Mouse (Mus musculus) midbrain, embryonic 11.5 days (tissue): ENCODE measurements around the gene Tcl1b1. TPM values are rescaled to one million over a fixed set of nuclear protein-coding genes. Genes with fewer than 3 reads are reported as not detected.
A peak's percentile ranks its signal among the peaks of the same experiment; 100 is the strongest.
"Not testable (repeated sequence)": the region's sequence is repeated elsewhere in the genome, so short reads cannot be mapped to it uniquely, and the experiment has no call there.

Experiments used
- ATAC-seq: fragments of 200-750 bp; cut with Nextera tagmentation; 2 replicates; pipeline ENCODE4 v1.8.0; 2017; ENCODE audit warnings: moderate TSS enrichment, moderate library complexity; ENCODE audit not compliant: low FRiP score
- DNase-seq: peaks from one replicate; pipeline ENCODE4 v3.0.0; 2015; ENCODE audit warnings: low spot score; ENCODE audit errors: missing footprints
- H3K27ac ChIP-seq: fragments of 300-500 bp; sonication (generic); 2 replicates; pipeline ENCODE4 v1.5.1; 2014; ENCODE audit warnings: low read depth, low read length
- H3K27me3 ChIP-seq: fragments of 300-500 bp; sonication (generic); 2 replicates; pipeline ENCODE4 v1.6.1; 2014; ENCODE audit warnings: mild to moderate bottlenecking, low read length, moderate library complexity, mixed read lengths; ENCODE audit not compliant: control insufficient read depth, insufficient read depth
- H3K36me3 ChIP-seq: fragments of 300-500 bp; sonication (generic); 2 replicates; pipeline ENCODE4 v1.6.1; 2014; ENCODE audit warnings: mild to moderate bottlenecking, low read length, moderate library complexity, mixed read lengths; ENCODE audit not compliant: control insufficient read depth, insufficient read depth
- H3K4me1 ChIP-seq: fragments of 300-500 bp; sonication (generic); 2 replicates; pipeline ENCODE4 v1.6.1; 2014; ENCODE audit warnings: low read length; ENCODE audit not compliant: control insufficient read depth, insufficient read depth
- H3K4me2 ChIP-seq: fragments of 300-500 bp; sonication (generic); 2 replicates; pipeline ENCODE4 v1.6.1; 2014; ENCODE audit warnings: mild to moderate bottlenecking, moderate library complexity
- H3K4me3 ChIP-seq: fragments of 300-500 bp; sonication (generic); 2 replicates; pipeline ENCODE4 v1.5.1; 2014; ENCODE audit warnings: low read depth, low read length
- H3K9ac ChIP-seq: fragments of 300-500 bp; sonication (generic); 2 replicates; pipeline ENCODE4 v1.6.1; 2014; ENCODE audit warnings: low read length
- H3K9me3 ChIP-seq: fragments of 300-500 bp; sonication (generic); 2 replicates; pipeline ENCODE4 v1.6.1; 2016; ENCODE audit warnings: low read length; ENCODE audit not compliant: control insufficient read depth
- WGBS: fragments of 180-500 bp; shearing (Covaris S2); extraction: QIAGEN DNeasy Blood & Tissue Kit; methylation state at CpG from one replicate; pipeline ENCODE4 v1.1.7; 2014; 5-methylcytosine and 5-hydroxymethylcytosine counted together
- polyA plus RNA-seq: library from polyadenylated mRNA; unstranded; fragments of >200 nt; fragmentation: Nextera tagmentation; extraction: Ambion mirVana; gene quantifications from 2 replicates; pipeline ENCODE4 v1.2.1, GENCODE M21; 2014

The Tcl1b1 gene
- polyA plus RNA-seq, 1 experiment from 2014 or later = not detected

DNA sequence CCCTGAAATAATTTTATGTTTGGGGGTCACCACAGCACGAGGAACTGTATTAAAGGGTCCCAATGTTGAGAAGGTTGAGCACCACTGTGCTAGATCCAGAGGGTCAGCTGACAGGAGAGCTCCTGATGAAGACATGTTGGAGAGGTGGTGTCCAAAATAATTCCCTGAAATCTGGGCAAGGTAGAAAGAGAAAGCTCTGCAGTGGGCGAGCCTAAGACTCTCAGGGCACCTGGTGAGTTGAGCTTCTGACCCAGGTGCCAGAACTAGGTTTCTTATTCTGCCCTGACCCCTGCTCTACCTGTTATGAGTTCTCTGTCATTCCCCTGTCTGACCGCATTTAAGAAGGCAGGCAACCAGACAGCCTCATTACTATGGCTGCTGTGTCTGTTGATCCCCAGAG is 16.6 kb downstream of the Tcl1b1 start, which contains the start of gene Tcl1b5:
Gene Tcl1b5 (plus strand): TSS at position 301 of the 400 bp plus-strand sequence.
- H3K27ac ChIP-seq, H3K27me3 ChIP-seq, H3K4me1 ChIP-seq, H3K4me2 ChIP-seq, DNase-seq, ATAC-seq, H3K36me3 ChIP-seq, H3K9me3 ChIP-seq, H3K4me3 ChIP-seq, H3K9ac ChIP-seq: not testable (repeated sequence)
- 71% methylated on average over 3 of the region's 3 CpGs for WGBS

DNA sequence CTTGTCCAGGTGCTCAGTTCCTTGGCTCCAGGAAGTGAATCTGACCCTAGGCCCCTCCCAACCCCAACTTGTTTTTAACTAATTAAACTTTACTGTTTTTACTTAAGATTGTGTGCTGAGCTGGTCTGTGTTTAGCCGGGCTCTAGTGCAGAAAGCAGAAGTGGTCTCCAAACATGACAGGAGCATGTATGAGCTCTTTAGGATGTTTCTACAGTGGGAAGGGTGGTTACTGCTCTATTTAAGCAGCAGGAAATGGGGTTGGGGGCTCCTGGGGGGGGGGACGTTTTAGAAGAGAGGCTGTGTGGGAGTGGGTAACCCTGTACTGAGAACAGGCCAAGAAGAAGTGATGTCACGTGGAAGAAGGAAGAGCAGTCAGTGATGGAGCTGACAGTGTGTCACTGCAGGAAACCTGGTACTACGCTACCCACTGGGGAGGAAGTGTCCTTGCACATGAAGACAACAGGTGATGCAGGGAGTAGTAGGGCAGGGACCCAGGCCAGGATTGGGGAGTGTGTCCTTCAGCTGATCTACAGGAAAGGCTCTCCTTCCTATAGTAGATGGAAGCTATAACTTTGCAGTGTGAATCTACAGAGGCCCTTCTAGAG is 21.7 kb downstream of the Tcl1b1 start:
- not testable (repeated sequence) for H3K4me2 ChIP-seq, ATAC-seq, DNase-seq, H3K4me1 ChIP-seq, H3K36me3 ChIP-seq, H3K4me3 ChIP-seq, H3K27me3 ChIP-seq, H3K27ac ChIP-seq, H3K9me3 ChIP-seq, H3K9ac ChIP-seq
- 72% methylated on average over 4 of the region's 4 CpGs for WGBS

DNA sequence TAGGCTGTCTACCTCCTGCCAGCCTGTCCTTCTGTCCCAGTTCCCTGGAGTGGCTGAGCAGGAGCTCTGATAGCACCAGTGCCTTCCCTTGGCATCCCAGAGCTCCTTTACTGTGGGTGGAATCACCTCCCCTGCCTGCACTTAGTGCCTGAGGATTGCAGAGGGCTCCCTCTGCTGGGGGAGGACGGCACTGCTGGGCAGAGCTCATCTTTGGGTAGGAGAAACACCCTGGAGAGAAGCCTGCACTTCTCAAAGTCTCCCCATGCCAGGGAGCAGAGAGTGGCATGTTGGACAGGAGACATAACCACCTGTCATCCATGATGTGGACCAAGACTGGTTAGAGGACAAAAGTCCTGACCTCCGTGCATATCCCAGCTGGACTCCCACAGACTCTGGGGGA is 29.5 kb downstream of the Tcl1b1 start:
- DNase-seq, H3K36me3 ChIP-seq, H3K9me3 ChIP-seq, H3K4me1 ChIP-seq, H3K4me3 ChIP-seq, H3K4me2 ChIP-seq, H3K9ac ChIP-seq, H3K27me3 ChIP-seq, ATAC-seq, H3K27ac ChIP-seq: not testable (repeated sequence)
- WGBS = 54% methylated on average over 2 of the region's 2 CpGs

DNA sequence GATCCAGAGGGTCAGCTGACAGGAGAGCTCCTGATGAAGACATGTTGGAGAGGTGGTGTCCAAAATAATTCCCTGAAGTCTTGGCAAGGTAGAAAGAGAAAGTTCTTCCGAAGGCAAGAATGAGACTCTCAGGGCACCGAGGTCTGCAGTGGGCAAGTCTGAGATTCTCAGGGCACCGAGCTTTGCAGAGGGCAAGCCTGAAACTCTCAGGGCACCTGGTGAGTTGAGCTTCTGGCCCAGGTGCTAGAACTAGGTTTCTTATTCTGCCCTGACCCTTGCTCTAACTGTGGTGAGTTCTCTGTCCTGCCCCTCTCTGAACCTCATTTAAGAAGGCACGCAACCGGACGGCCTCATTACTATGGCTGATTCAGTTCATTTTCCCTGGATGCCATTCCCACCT is 31.3 kb downstream of the Tcl1b1 start, which contains the start of gene Tcl1b3:
Gene Tcl1b3 (plus strand): TSS at position 301 of the 400 bp plus-strand sequence.
- not testable (repeated sequence) for H3K27ac ChIP-seq, H3K4me2 ChIP-seq, H3K4me3 ChIP-seq, DNase-seq, H3K9ac ChIP-seq, ATAC-seq, H3K9me3 ChIP-seq, H3K36me3 ChIP-seq, H3K27me3 ChIP-seq, H3K4me1 ChIP-seq
- 93% methylated on average over 6 of the region's 6 CpGs for WGBS

DNA sequence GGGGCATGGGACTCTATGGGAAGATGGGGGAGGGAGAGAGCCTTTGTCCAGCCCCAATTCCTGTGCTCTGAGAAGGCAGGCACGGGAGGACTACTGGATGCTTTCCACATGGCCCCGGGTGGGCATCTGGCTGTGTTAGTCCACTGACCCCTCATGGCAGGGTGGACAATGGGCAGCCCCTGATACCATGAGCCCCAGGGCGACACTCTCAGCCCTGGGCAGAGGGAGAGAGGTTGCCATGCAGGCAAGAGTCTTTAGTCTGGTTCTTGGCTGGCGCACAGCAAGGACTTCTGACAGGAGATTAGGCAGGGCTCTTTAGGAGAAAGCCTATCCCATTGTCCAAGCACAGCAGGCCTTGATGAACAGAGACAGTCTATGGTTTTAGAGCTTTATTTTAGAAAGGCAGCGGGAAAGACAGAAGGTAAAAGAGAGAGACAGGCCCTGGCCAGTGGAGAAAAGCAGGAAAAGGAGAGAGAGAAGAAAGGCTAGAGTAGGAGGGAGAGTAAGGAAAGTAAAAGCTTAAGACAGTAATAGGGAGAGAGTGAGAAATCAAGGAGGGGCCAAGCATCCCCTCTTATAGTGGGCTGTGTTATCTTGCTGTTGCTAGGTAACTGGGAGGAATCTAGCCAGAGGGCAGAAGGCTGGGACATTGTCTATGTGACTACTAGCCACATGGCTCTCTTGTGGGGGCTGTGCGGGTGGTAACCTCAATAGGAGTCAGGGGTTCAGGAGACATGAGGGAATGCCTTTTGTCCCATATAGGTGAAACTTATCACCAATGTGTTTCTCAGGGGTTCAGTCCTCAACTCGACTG is 40.4 kb downstream of the Tcl1b1 start:
- WGBS = 20% methylated on average over 7 of the region's 7 CpGs
- not testable (repeated sequence) for H3K9ac ChIP-seq, H3K4me1 ChIP-seq, H3K27ac ChIP-seq, H3K27me3 ChIP-seq, H3K4me2 ChIP-seq, H3K9me3 ChIP-seq, H3K36me3 ChIP-seq, H3K4me3 ChIP-seq
- ATAC-seq (peak; percentile 76), DNase-seq (peak; percentile 89)

DNA sequence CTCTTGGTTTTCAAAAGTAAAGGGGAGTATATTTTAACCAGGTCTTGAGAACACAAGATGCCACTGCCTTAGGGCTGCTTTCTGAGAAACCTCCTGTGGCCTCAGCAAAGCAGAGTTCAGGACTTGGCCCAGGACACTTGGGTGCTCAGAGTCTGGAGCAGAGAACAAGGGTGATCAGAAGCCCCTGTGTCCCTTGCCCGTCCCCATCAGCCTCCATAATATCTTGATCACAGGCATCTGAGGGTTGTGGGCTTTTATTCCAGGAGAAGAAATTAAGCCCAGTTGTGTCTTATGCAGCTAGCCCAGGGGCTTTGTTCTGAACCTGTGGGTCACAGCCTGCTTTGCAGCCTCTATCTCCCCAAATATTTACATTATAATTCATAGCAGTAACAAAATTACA is 42.2 kb downstream of the Tcl1b1 start, which contains the start of gene Tcl1b4:
Gene Tcl1b4 (plus strand): TSS at position 301 of the 400 bp plus-strand sequence.
- 90% methylated on average over 1 of the region's 1 CpGs for WGBS
- DNase-seq, H3K4me1 ChIP-seq, H3K4me2 ChIP-seq, H3K27ac ChIP-seq, H3K36me3 ChIP-seq, H3K9me3 ChIP-seq, ATAC-seq, H3K4me3 ChIP-seq, H3K27me3 ChIP-seq, H3K9ac ChIP-seq: not testable (repeated sequence)

DNA sequence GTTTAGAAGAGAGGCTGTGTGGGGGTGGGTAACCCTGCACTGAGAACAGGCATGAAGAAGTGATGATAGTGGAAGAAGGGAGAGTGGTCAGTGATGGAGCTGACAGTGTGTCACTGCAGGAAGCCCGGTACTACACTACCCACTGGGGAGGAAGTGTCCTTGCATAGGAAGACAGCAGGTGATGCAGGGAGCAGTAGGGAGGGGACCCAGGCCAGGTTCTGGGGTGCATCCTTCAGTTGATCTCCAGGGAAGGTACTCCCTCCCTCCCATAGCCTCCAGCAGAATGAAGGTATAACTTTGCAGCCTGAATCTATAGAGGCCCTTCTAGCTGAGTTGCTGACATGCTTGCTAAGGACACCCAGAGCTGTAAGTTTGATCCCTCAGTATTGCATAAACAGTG is 47.6 kb downstream of the Tcl1b1 start:
- no peak overlapping the region for H3K4me2 ChIP-seq
- no peaks in the 10 kb centered on the region for H3K27me3 ChIP-seq
- DNase-seq (no peak), ATAC-seq (no peak)
- H3K4me1 ChIP-seq = peaks cover 4% of the 10 kb centered on the region; the same call in 1 of the 2 replicates
- no peaks in the 10 kb centered on the region for H3K9me3 ChIP-seq
- no peak overlapping the region for H3K4me3 ChIP-seq
- WGBS = 90% methylated on average over 1 of the region's 1 CpGs
- H3K9ac ChIP-seq = no peak overlapping the region
- no peak overlapping the region for H3K27ac ChIP-seq
- H3K36me3 ChIP-seq = no peaks in the 10 kb centered on the region

DNA sequence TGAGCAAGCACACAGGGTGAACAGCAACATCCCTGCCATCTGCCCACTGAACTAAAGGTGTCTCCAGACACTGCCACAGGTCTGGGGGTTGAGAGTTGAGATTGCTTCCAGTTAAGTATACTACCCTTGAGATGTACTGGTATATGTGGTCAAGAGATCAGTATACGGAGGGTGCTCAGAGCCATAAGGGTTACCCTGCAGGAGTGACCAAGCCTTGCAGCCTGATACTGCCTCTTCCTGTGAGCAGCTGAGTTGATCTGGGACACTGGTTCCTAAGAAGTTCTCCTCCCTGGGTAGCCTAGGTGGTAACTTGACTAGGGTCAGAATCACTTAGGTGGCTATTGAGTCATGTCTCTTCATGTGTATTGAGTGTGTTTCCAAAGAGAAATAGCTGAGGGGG is 49.0 kb downstream of the Tcl1b1 start:
- Histone ChIP-seq H3K4me2 (no peak overlapping the region), H3K4me3 (no peak overlapping the region), H3K27me3 (no peaks in the 10 kb centered on the region), H3K9me3 (no peaks in the 10 kb centered on the region), H3K9ac (no peak overlapping the region), H3K36me3 (no peaks in the 10 kb centered on the region), H3K27ac (no peak overlapping the region), H3K4me1 (peaks cover 4% of the 10 kb centered on the region; the same call in 1 of the 2 replicates)
- no peak for DNase-seq
- WGBS = 91% methylated on average over 1 of the region's 1 CpGs
- ATAC-seq = no peak

DNA sequence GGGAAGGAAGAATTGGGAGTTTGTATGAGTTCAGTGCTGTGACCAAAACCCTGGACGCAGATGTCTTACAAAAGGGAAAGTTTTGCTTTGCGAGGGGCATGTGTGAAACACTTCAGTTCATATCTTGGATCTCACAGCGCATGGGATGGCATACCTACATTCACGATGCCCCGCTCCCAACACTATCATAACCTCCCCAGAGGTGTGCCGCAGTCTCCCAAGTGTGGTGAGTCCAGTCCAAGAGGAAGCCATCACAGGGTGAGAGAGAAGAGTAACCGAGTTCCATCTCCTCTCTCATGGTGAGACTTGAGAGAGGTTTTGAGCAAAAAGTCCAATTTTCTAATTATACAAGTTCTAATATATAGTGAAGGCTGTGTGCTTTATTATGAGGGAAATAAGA is 49.7 kb downstream of the Tcl1b1 start:
- peaks cover 4% of the 10 kb centered on the region; the same call in 1 of the 2 replicates for H3K4me1 ChIP-seq
- no peak for DNase-seq
- H3K27me3 ChIP-seq = no peaks in the 10 kb centered on the region
- H3K9me3 ChIP-seq = no peaks in the 10 kb centered on the region
- no peak for ATAC-seq
- no peak overlapping the region for H3K27ac ChIP-seq
- no peak overlapping the region for H3K4me3 ChIP-seq
- H3K9ac ChIP-seq = no peak overlapping the region
- WGBS = 95% methylated on average over 7 of the region's 7 CpGs
- no peaks in the 10 kb centered on the region for H3K36me3 ChIP-seq
- H3K4me2 ChIP-seq = no peak overlapping the region
